Comparison of ENCODE assay signal across 8 mouse cellular contexts in genomic region chr4:70402109-70402819, GRCm38 (mm10). TPM values are rescaled to one million over a fixed set of nuclear protein-coding genes. Genes with fewer than 3 reads are reported as not detected.
DNase-seq lines count a peak whose midpoint lies in the region; ATAC-seq lines count a peak whose summit lies in the region.

No protein-coding gene starts in this region.

- no peak for ATAC-seq in erythroid progenitor cell, adult 5-6 weeks (replicated peaks; ENCODE audit: low FRiP score, poor library complexity, severe bottlenecking)

- intact Hi-C loops in heart, postnatal 36 days (cut with DNase I), result no loop called here

- DNase-seq in ovary, postnatal 36 days (ENCODE audit: low spot score), result peak; percentile 13
- DNase-seq in ovary, adult 18-20 months (ENCODE audit: low spot score), result no peak
- peak; percentile 33 to 66 for DNase-seq in cerebellum, postnatal 4 days (ENCODE audit: low spot score in 2 of 2)
- DNase-seq in heart, postnatal 36 days, result peak; percentile 24 to 28
- DNase-seq in left cerebral cortex, adult 18-20 months (ENCODE audit: low spot score in 2 of 2), result peak; percentile 68 to 80
- DNase-seq in retina, embryonic 14.5 days (ENCODE audit: low spot score), result peak; percentile 57
- no peak for DNase-seq in yolk sac, embryonic 10.5 days (ENCODE audit: low spot score)

RNA-seq across cellular contexts. Expression of gene Cdk5rap2, which starts 8.0 kb away (rescaled TPM):
- total RNA-seq in heart, postnatal 36 days (2021), result 1 to 10 TPM; 4.4 to 4.8 TPM
- total RNA-seq in left cerebral cortex, adult 18-20 months (2021), result 1 to 10 TPM; 6.3 to 7.1 TPM
- total RNA-seq in erythroid progenitor cell, adult 5-6 weeks (2015; ENCODE audit: low replicate concordance), result 43.2 and 52.3 TPM in 2 replicates
- total RNA-seq in erythroid progenitor cell, adult 5-6 weeks (2017; ENCODE audit: low replicate concordance), result 111 and 172 TPM in 2 replicates

Comparison
In these comparisons a context has a peak if more than half of its experiments do, and no peak if none do; other contexts are left out.
1. DNase-seq: peak in ovary, postnatal 36 days (single experiment), cerebellum, postnatal 4 days (2 of 2), heart, postnatal 36 days (2 of 2), left cerebral cortex, adult 18-20 months (2 of 2) and retina, embryonic 14.5 days (single experiment); none in ovary, adult 18-20 months (single experiment) and yolk sac, embryonic 10.5 days (single experiment).
2. RNA of gene Cdk5rap2, which starts 8.0 kb away (total RNA-seq): 43.2 to 172 TPM in erythroid progenitor cell, adult 5-6 weeks; 6.3 to 7.1 TPM in left cerebral cortex, adult 18-20 months and 4.4 to 4.8 TPM in heart, postnatal 36 days; every median in the first group is over 4 times any median in the second.